Mouse (Mus musculus) heart, postnatal 10 days (tissue): ENCODE measurements around the gene Nhsl1. TPM values are rescaled to one million over a fixed set of nuclear protein-coding genes. Genes with fewer than 3 reads are reported as not detected.
"Not testable (repeated sequence)": the region's sequence is repeated elsewhere in the genome, so short reads cannot be mapped to it uniquely, and the experiment has no call there.

Experiments used
- DNase-seq, 2 experiments: peaks; one replicate each; pipeline ENCODE4 v3.0.0; 2021
- intact Hi-C: fragments of 180-260 bp; cut with DNase I; formaldehyde crosslinking; loops from one replicate; pipeline ENCODE4 v1.15.1; 2025
- total RNA-seq, 2 experiments: library from RNA; stranded (reverse); gene quantifications; 2 replicates each; pipeline ENCODE4 v1.2.3; 2021

Nhsl1 gene
- total RNA-seq, 2 experiments from 2014 or later, result 22.1 to 29.6 TPM

GRCm38 (mm10) chr10:18430973-18431372, 112.2 kb downstream of the Nhsl1 start:
- intact Hi-C loops, result loop anchor here (2.0 kb wide), 1 partner anchor 40 kb away; no protein-coding TSS in a partner anchor
- DNase-seq, result peak; percentile 94 to 95

- intact Hi-C loops, result loop anchor here (2.0 kb wide), 1 partner anchor 41 kb away; no protein-coding TSS in a partner anchor
- no peak for DNase-seq
These were observed 112.8 kb downstream of the Nhsl1 start for GRCm38 (mm10) chr10:18431546-18431945.

GRCm38 (mm10) chr10:18435454-18435853, 116.7 kb downstream of the Nhsl1 start:
- no peak for DNase-seq
- intact Hi-C loops, result no loop called here

GRCm38 (mm10) chr10:18435938-18436337, 117.2 kb downstream of the Nhsl1 start:
- intact Hi-C loops, result no loop called here
- DNase-seq, result no peak

GRCm38 (mm10) chr10:18437584-18437983, 118.8 kb downstream of the Nhsl1 start:
- DNase-seq, result peak in 1 of 2 experiments; percentile 36
- intact Hi-C loops, result no loop called here

- no peak for DNase-seq
- intact Hi-C loops, result no loop called here
These were observed 127.0 kb downstream of the Nhsl1 start for GRCm38 (mm10) chr10:18445603-18446358.

GRCm38 (mm10) chr10:18446359-18446820, 127.6 kb downstream of the Nhsl1 start:
- DNase-seq, result peak in 1 of 2 experiments; percentile 40
- intact Hi-C loops, result no loop called here

- peak; percentile 55 to 59 for DNase-seq
- intact Hi-C loops, result no loop called here
These were observed 128.5 kb downstream of the Nhsl1 start for GRCm38 (mm10) chr10:18447299-18447698.

GRCm38 (mm10) chr10:18448896-18449295, 130.1 kb downstream of the Nhsl1 start:
- intact Hi-C loops, result not testable (repeated sequence)

GRCm38 (mm10) chr10:18453380-18453779, 134.6 kb downstream of the Nhsl1 start:
- intact Hi-C loops, result loop anchor here (1.0 to 5.0 kb wide), 5 partner anchors 15 to 149 kb away; no protein-coding TSS in a partner anchor
- DNase-seq, result peak; percentile 90 to 91

More at GRCm38 (mm10) chr10:18448896-18449295, 130.1 kb downstream of the Nhsl1 start:
- DNase-seq, result not testable (repeated sequence)

GRCm38 (mm10) chr10:18454161-18454560, 135.4 kb downstream of the Nhsl1 start:
- intact Hi-C loops, result loop anchor here (5.0 kb wide), 1 partner anchor 47 kb away; no protein-coding TSS in a partner anchor

GRCm38 (mm10) chr10:18455301-18455920, 136.6 kb downstream of the Nhsl1 start:
- DNase-seq, result no peak
- intact Hi-C loops, result no loop called here

More at GRCm38 (mm10) chr10:18454161-18454560, 135.4 kb downstream of the Nhsl1 start:
- no peak for DNase-seq

GRCm38 (mm10) chr10:18457808-18458475, 139.2 kb downstream of the Nhsl1 start:
- intact Hi-C loops, result no loop called here
- DNase-seq, result no peak

GRCm38 (mm10) chr10:18461336-18461735, 142.6 kb downstream of the Nhsl1 start:
- DNase-seq, result no peak
- intact Hi-C loops, result no loop called here

GRCm38 (mm10) chr10:18463071-18463841, 144.5 kb downstream of the Nhsl1 start:
- intact Hi-C loops, result no loop called here
- DNase-seq, result no peak

GRCm38 (mm10) chr10:18468396-18468795, 149.6 kb downstream of the Nhsl1 start:
- no peak for DNase-seq
- intact Hi-C loops, result no loop called here

GRCm38 (mm10) chr10:18469279-18470135, 150.7 kb downstream of the Nhsl1 start:
- peak; percentile 15 to 36 for DNase-seq

GRCm38 (mm10) chr10:18470351-18471060, 151.7 kb downstream of the Nhsl1 start:
- intact Hi-C loops, result no loop called here
- DNase-seq, result no peak

More at GRCm38 (mm10) chr10:18469279-18470135, 150.7 kb downstream of the Nhsl1 start:
- intact Hi-C loops, result no loop called here

GRCm38 (mm10) chr10:18471648-18472047, 152.9 kb downstream of the Nhsl1 start:
- DNase-seq, result no peak
- intact Hi-C loops, result no loop called here
